ENCODE assay signal across 18 mouse cellular contexts in genomic region chr5:134169231-134169630, GRCm38 (mm10).
"Had no signal": no experiment of that assay in that cellular context is flagged by ENCODE, and none has a peak within 500 bp of the region (broad histone marks: within the 10 kb centered on the region; RNA-seq: fewer than 3 reads in every experiment).

No protein-coding gene starts in this region.

- ATAC-seq: intestine, embryonic 15.5 days; liver, postnatal 0 days had no signal

- H3K9ac ChIP-seq: intestine, embryonic 15.5 days; limb, embryonic 12.5 days; limb, embryonic 15.5 days; liver, embryonic 14.5 days; liver, postnatal 0 days; lung, embryonic 15.5 days had no signal

- H3K4me1 ChIP-seq: intestine, embryonic 15.5 days had no signal

- H3K27me3 ChIP-seq: intestine, embryonic 15.5 days; limb, embryonic 12.5 days; limb, embryonic 15.5 days; lung, embryonic 15.5 days had no signal

- DNase-seq: kidney, adult 11 months; kidney, postnatal 36 days; left cerebral cortex, postnatal 4 days; liver, postnatal 0 days; lung, postnatal 10 days; lung, postnatal 4 days; midbrain, embryonic 14.5 days; right cerebral cortex, adult 18-20 months; right cerebral cortex, postnatal 14 days; right cerebral cortex, postnatal 4 days; thymus, postnatal 25 days had no signal

- H3K4me2 ChIP-seq: intestine, embryonic 15.5 days; limb, embryonic 12.5 days; limb, embryonic 15.5 days; liver, embryonic 11.5 days; lung, embryonic 15.5 days; midbrain, embryonic 11.5 days had no signal

- H3K9me3 ChIP-seq: intestine, embryonic 15.5 days; limb, embryonic 12.5 days; limb, embryonic 15.5 days; lung, embryonic 15.5 days had no signal

- H3K4me3 ChIP-seq: intestine, embryonic 15.5 days; limb, embryonic 12.5 days; limb, embryonic 15.5 days; lung, embryonic 15.5 days had no signal

- H3K27ac ChIP-seq: intestine, embryonic 15.5 days; limb, embryonic 12.5 days; limb, embryonic 15.5 days; liver, embryonic 14.5 days; lung, embryonic 15.5 days had no signal
